11 mouse cellular contexts compared by ENCODE assay signal in genomic region chr16:42947016-42947415, GRCm38 (mm10).
A peak's percentile ranks its signal among the peaks of the same experiment; 100 is the strongest.
DNase-seq lines count a peak whose midpoint lies in the region; ATAC-seq and TF ChIP-seq lines count a peak whose summit lies in the region.
"Had no signal": no experiment of that assay in that cellular context is flagged by ENCODE, and none has a peak within 500 bp of the region (broad histone marks: within the 10 kb centered on the region; RNA-seq: fewer than 3 reads in every experiment).

No protein-coding gene starts in this region.

- H3K4me1 ChIP-seq in heart, embryonic 11.5 days (ENCODE audit: control insufficient read depth, insufficient read depth, low read length): no peaks in the 10 kb centered on the region
- H3K4me1 ChIP-seq in midbrain, embryonic 12.5 days: peaks cover 3% of the 10 kb centered on the region; the same call in 1 of the 2 replicates
- peaks cover 11% of the 10 kb centered on the region; the same call in 1 of the 2 replicates for H3K4me1 ChIP-seq in midbrain, embryonic 10.5 days
- H3K4me1 ChIP-seq in embryonic facial prominence, embryonic 11.5 days (ENCODE audit: control insufficient read depth, insufficient read depth, low read length): no peaks in the 10 kb centered on the region
- no peaks in the 10 kb centered on the region for H3K4me1 ChIP-seq in liver, postnatal 0 days (ENCODE audit: insufficient read depth)

- no peak for ATAC-seq in heart, embryonic 11.5 days (replicated peaks; ENCODE audit: insufficient number of reproducible peaks, low FRiP score, low TSS enrichment)
- peak; percentile 56; the same call in 1 of the 2 replicates for ATAC-seq in midbrain, embryonic 12.5 days (ENCODE audit: low FRiP score, low read depth)
- no peak for ATAC-seq in embryonic facial prominence, embryonic 11.5 days (replicated peaks; ENCODE audit: insufficient number of reproducible peaks, low FRiP score, low TSS enrichment, low read depth)
- ATAC-seq in liver, postnatal 0 days: no peak

- no peaks in the 10 kb centered on the region for H3K36me3 ChIP-seq in heart, embryonic 11.5 days (ENCODE audit: control insufficient read depth, insufficient read depth, low read length)
- H3K36me3 ChIP-seq in midbrain, embryonic 12.5 days: no peaks in the 10 kb centered on the region
- no peaks in the 10 kb centered on the region for H3K36me3 ChIP-seq in midbrain, embryonic 10.5 days
- H3K36me3 ChIP-seq in embryonic facial prominence, embryonic 11.5 days (replicated peaks; ENCODE audit: control insufficient read depth, insufficient read depth, low read depth, low read length): no peaks in the 10 kb centered on the region
- no peaks in the 10 kb centered on the region for H3K36me3 ChIP-seq in liver, postnatal 0 days (replicated peaks; ENCODE audit: insufficient read depth, low read length)

- H3K4me3 ChIP-seq in heart, embryonic 11.5 days (ENCODE audit: low read depth, low read length): no peak overlapping the region
- H3K4me3 ChIP-seq in midbrain, embryonic 12.5 days: no peak overlapping the region
- H3K4me3 ChIP-seq in midbrain, embryonic 10.5 days: no peak overlapping the region
- H3K4me3 ChIP-seq in embryonic facial prominence, embryonic 11.5 days (ENCODE audit: low read depth, low read length): no peak overlapping the region
- H3K4me3 ChIP-seq in liver, postnatal 0 days (ENCODE audit: low read depth, low read length): no peak overlapping the region
- H3K4me3 ChIP-seq: myocyte had no signal

- intact Hi-C loops in left cerebral cortex, postnatal 14 days (cut with DNase I): no loop called here

- WGBS in heart, embryonic 11.5 days (ENCODE audit: insufficient replicate concordance): 78% methylated on average over 4 of the region's 4 CpGs
- 22% methylated on average over 4 of the region's 4 CpGs for WGBS in midbrain, embryonic 12.5 days
- WGBS in midbrain, embryonic 10.5 days: 44% methylated on average over 4 of the region's 4 CpGs
- WGBS in embryonic facial prominence, embryonic 11.5 days: 29% methylated on average over 4 of the region's 4 CpGs
- WGBS in liver, postnatal 0 days (ENCODE audit: insufficient replicate concordance): 78% methylated on average over 4 of the region's 4 CpGs

- peak; percentile 18 to 29 for DNase-seq in heart, adult 18-20 months
- DNase-seq in midbrain, embryonic 10.5 days (ENCODE audit: low spot score): no peak
- DNase-seq in embryonic facial prominence, embryonic 11.5 days (ENCODE audit: low spot score): peak; percentile 34
- DNase-seq in left cerebral cortex, postnatal 14 days (ENCODE audit: low spot score in 2 of 2): peak; percentile 7 to 28
- DNase-seq in urinary bladder, adult 18-20 months (ENCODE audit: low spot score in 2 of 2): no peak
- DNase-seq in liver, postnatal 0 days: no peak
- DNase-seq: cerebellum, postnatal 14 days; gastrocnemius, postnatal 36 days had no signal

- H3K27me3 ChIP-seq in heart, embryonic 11.5 days (ENCODE audit: control insufficient read depth, insufficient read depth, low read length): no peaks in the 10 kb centered on the region
- no peaks in the 10 kb centered on the region for H3K27me3 ChIP-seq in midbrain, embryonic 12.5 days
- no peaks in the 10 kb centered on the region for H3K27me3 ChIP-seq in midbrain, embryonic 10.5 days (ENCODE audit: low read depth, poor library complexity, severe bottlenecking)
- H3K27me3 ChIP-seq in embryonic facial prominence, embryonic 11.5 days (ENCODE audit: control insufficient read depth, insufficient read depth, low read length): no peaks in the 10 kb centered on the region
- H3K27me3 ChIP-seq in liver, postnatal 0 days (ENCODE audit: insufficient read depth, low read length): no peaks in the 10 kb centered on the region

- H3K4me2 ChIP-seq in heart, embryonic 11.5 days: no peak overlapping the region
- H3K4me2 ChIP-seq in midbrain, embryonic 12.5 days (replicated peaks): no peak overlapping the region
- no peak overlapping the region for H3K4me2 ChIP-seq in embryonic facial prominence, embryonic 11.5 days (ENCODE audit: low read depth, low read length)
- no peak overlapping the region for H3K4me2 ChIP-seq in liver, postnatal 0 days (ENCODE audit: low read depth, low read length)

- TF ChIP-seq EP300 in liver, postnatal 0 days (IDR thresholded peaks at IDR 0.05; ENCODE audit: low read depth): no peak

- TF ChIP-seq CTCF in liver, postnatal 0 days (IDR thresholded peaks at IDR 0.05; ENCODE audit: low read depth): no peak

- H3K9ac ChIP-seq in heart, embryonic 11.5 days (ENCODE audit: low read depth, low read length): no peak overlapping the region
- H3K9ac ChIP-seq in midbrain, embryonic 12.5 days (replicated peaks): no peak overlapping the region
- no peak overlapping the region for H3K9ac ChIP-seq in embryonic facial prominence, embryonic 11.5 days (replicated peaks; ENCODE audit: low read length)
- H3K9ac ChIP-seq in liver, postnatal 0 days (replicated peaks): no peak overlapping the region

- H3K9me3 ChIP-seq in heart, embryonic 11.5 days (replicated peaks; ENCODE audit: control insufficient read depth, low read length): no peaks in the 10 kb centered on the region
- no peaks in the 10 kb centered on the region for H3K9me3 ChIP-seq in midbrain, embryonic 12.5 days
- H3K9me3 ChIP-seq in midbrain, embryonic 10.5 days (replicated peaks): no peaks in the 10 kb centered on the region
- no peaks in the 10 kb centered on the region for H3K9me3 ChIP-seq in embryonic facial prominence, embryonic 11.5 days (replicated peaks; ENCODE audit: control insufficient read depth, low read length)
- no peaks in the 10 kb centered on the region for H3K9me3 ChIP-seq in liver, postnatal 0 days (ENCODE audit: low read length)

- H3K27ac ChIP-seq in heart, embryonic 11.5 days (ENCODE audit: low read depth, low read length): no peak overlapping the region
- no peak overlapping the region for H3K27ac ChIP-seq in midbrain, embryonic 12.5 days (replicated peaks)
- H3K27ac ChIP-seq in midbrain, embryonic 10.5 days (replicated peaks): no peak overlapping the region
- no peak overlapping the region for H3K27ac ChIP-seq in embryonic facial prominence, embryonic 11.5 days (replicated peaks; ENCODE audit: low read depth, low read length)
- H3K27ac ChIP-seq in liver, postnatal 0 days (ENCODE audit: low read depth): no peak overlapping the region

Comparison
In these comparisons a context has a peak if more than half of its experiments do, and no peak if none do; other contexts are left out.
1. DNase-seq: peak in heart, adult 18-20 months (2 of 2), embryonic facial prominence, embryonic 11.5 days (single experiment) and left cerebral cortex, postnatal 14 days (2 of 2); none in midbrain, embryonic 10.5 days (single experiment), urinary bladder, adult 18-20 months (0 of 2) and liver, postnatal 0 days (single experiment).